Mouse (Mus musculus): ENCODE results near the gene Psmb5. TPM values are rescaled to one million over a fixed set of nuclear protein-coding genes. Genes with fewer than 3 reads are reported as not detected.
"Not testable (repeated sequence)": the region's sequence is repeated elsewhere in the genome, so short reads cannot be mapped to it uniquely, and the experiment has no call there.

Psmb5 gene
- total RNA-seq, 4 experiments from 2014 or later: 177 to 185 (median 182) TPM

DNA sequence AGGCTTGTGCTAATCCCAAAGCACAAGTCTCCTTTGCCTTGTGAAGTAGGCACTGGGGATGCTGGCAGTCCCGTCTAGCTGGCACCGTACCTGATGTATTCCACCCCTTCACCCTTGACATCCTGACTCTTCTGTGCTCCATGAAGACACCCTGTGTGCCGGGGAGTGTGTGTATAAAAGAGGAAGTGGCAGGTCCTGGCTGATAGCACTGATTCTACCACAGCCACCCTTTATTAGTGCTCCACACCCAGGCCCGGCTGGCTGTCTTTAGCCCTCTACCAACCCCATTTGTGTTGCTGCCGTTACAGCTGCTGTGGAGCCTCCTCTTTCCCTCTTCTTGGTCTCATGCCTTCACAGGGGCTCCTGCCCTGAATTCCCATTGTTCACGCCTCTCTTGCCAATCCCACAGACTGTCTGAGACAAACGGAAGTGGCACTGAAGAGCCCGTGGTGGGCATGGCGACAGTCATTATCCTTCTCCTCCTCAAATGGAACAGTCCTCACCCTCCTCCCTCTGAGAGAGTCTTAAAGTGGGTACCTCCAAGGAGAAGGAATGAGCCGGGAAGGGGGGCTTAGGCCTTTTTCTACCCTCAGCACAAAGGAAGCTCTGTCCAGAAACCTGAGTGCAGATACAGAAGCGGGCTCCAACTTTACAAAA, 12.9 kb upstream of the Psmb5 start:
- no peak for DNase-seq (ENCODE audit: low spot score)

DNA sequence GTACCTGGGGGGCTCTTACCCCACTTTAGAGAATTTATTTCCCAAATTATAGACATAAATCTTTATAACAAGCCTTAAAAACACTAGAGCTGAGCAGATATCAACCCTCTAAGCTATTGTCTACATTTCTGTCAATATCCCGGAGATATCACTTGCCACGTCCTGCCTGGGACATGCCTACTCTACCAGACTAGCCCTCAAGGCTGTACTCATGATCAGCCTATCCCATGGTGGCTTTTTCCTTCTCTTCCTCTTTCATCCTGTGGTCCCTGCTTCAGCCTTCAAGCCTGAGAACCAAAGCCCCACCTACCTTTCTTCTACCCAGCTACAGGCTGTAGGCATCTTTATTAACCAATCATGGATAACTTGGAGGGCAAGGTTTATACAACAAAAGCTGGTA, 12.0 kb upstream of the Psmb5 start:
- no peak for DNase-seq (ENCODE audit: low spot score)

DNA sequence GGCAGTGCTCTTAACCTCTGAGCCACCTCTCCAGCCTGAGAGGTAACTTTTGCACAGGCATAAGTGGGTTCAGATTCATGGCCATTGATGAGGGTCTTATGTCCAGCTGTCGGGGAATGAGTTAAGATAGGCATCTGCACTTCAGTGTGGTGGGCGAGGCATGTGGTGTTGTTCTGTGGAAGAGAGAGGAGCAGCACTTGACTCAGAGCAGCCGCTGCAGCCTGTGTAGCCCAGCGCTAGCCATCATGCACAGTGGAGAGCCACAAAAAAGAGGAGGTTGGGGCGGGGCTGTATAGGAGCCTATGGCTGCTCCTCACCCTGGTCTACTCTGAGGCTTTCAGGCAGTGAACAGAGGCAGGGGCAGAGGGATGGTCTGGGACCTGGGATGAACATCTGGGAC, 10.3 kb upstream of the Psmb5 start:
- no peak for DNase-seq (ENCODE audit: low spot score)

DNA sequence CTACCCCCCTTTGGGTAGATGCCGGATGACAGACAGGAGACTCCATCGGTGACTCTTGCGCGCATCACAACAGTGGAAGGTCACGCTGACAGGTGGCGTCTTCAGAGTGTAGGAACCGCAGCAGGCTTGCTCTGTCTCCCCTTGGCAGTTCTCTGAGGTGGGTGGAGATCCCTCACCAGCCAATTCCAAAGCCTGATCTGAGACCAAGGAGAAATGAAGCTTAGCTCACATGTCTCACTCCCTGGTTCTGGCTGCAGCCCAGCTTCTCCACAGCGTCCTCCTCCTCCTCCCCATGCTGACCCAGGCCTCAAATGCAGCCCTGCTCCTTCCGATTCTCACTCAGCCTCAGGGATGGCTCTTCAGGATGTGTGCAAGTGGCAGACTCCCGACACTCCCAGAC, 7.2 kb upstream of the Psmb5 start:
- DNase-seq (ENCODE audit: low spot score): no peak

DNA sequence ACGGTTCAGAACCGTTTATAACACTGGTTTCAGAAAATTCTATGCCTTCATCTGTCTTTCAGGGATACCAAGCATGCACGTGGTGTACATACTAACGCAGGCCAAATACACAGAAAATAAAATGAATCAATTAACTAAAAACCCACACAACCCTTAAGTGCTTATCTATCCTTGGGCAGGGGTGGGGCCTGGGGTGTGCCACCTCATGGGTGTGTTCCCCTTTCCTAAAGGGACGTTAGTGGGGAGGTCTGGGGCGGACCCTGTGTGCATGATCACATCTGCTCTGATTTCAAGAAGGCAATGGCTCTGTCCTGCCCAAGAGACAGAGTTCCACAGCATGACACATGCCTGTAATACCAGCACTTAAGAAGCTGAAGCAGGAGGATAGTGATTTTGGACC, 5.5 kb upstream of the Psmb5 start:
- no peak for DNase-seq (ENCODE audit: low spot score)

DNA sequence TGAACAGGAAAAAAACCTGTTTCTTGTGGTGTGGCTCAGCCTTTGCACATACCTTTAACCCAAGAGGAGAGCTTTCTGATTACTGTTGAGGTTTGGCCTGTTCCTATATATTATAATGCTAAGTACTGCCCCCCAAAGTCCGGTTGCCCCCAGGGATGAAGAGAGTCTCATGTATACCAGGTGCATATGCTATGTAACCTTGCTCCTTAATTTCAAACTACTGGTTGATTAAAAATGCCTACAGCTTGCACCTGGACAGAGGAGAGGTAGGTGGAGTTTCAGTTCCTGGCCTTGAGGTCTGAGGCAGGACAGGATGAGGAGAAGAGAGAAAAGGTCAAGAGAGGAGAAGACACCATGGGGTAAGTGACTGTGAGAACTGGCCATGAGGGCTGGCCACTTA, 3.3 kb upstream of the Psmb5 start, which contains the start of gene Psmb11:
TSS of gene Psmb11 (plus strand) at position 301 of the 400 bp plus-strand sequence.
- no peak for DNase-seq (ENCODE audit: low spot score)

DNA sequence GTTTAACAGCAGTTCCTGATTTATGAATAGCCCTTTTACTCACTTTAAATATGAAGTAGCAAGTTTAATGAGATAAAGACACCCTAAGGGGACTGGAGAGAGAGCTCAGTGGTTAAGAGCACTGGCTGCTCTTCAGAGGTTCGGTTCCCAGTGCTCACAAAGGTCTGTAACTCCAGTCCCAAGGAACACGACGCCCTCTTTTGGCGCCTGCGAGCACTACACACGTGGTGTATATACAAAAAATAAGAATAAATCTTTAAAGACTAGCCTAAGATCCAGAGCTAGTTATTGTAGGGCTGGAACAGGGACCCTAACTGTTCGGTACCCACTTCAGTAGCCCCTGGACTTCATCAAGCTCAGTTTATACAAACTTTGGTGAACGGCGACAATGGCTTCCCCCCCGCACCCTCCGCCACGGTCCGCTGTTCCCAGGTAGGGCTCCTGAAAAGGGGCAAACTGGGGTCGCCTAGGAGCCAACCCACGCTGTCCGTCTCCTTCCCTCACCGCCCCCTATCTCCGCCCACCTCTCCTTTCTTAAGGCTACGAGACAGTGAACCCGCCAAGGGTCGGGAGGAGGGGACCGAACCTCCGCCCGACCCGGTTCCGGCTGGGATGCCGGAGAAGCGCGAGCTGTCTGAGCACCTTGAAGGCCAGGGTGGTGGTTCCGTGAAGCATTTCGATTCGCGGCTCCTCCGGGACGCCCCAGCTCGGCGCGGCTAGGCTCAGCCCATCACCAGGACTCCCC, 498 bp downstream of the Psmb5 start:
- DNase-seq (ENCODE audit: low spot score): no peak

DNA sequence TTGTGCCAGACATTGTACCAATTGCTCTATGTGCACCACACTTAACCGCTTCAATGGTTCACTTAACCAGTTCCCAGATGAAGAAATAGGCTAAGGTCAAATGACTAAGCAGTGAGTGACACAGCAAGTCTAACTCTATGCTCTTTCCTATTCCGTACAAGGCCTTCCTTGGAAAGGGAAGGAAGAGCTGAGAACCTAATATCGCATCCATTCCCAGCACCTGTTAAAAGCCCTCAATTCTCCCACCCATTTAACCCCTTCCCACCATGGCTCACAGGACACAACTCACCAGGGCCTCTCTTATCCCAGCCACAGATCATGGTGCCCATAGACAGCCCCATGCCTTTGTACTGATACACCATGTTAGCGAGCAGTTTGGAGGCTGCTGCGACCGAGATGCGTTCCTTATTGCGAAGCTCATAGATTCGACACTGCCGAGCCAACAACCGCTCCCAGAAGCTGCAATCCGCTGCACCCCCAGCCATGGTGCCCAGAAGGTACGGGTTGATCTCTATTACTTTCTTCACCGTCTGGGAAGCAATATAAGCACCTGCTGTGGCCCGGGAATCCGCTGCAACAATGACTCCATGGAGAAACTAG, 1.5 kb downstream of the Psmb5 start:
- no peak for DNase-seq (ENCODE audit: low spot score)

DNA sequence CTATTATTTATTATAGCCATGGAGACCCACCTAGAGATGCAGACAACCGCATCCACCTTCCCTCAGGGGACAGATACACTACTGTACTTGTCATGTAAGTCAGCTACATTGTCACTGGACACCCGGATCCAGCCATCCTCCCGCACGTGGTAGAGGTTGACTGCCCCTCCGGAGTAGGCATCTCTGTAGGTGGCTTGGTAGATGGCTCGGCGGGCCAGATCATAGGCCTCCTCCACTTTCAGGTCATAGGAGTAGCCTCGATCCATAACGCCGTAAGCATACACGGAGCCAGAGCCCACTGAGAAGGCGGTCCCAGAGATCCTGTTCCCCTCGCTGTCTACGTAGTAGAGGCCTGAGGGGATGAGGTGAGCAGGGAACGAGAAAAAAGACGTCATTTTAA, 3.7 kb downstream of the Psmb5 start:
- not testable (repeated sequence) for DNase-seq (ENCODE audit: low spot score)

DNA sequence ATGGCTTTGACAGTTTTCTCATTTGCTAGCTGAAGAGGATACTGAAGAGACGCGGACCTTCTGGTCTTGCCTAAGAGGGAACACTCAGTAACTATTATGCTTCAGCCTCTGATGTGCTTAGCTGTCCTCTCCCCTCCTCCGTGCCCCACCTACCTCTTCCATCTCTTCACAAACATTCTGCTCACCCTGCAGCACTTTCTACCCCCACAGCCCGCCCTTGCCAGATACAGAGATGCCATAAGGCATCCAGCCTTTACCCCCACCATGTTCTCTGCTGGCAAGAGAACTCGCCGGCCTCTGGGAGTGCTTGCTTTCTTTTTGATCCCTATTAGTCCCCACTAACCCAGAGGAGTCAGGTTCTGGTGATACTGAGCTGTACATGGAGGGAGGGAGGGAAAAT, 7.2 kb downstream of the Psmb5 start:
- no peak for DNase-seq (ENCODE audit: low spot score)

DNA sequence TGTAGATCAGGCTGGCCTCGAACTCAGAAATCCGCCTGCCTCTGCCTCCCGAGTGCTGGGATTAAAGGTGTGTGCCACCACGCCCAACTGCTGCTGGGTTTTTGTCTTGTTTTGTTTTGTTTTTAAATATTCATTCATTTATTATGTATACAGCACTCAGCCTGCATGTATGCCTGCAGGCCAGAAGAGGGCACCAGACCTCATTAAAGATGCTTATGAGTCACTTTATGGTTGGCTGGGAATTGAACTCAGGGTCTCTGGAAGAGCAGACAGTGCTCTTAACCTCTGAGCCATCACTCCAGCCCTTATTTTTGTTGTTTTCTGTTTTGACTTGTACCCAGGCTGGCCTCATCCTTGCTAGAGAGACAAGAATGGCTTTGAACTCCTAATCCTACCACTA, 7.9 kb downstream of the Psmb5 start:
- no peak for DNase-seq (ENCODE audit: low spot score)

DNA sequence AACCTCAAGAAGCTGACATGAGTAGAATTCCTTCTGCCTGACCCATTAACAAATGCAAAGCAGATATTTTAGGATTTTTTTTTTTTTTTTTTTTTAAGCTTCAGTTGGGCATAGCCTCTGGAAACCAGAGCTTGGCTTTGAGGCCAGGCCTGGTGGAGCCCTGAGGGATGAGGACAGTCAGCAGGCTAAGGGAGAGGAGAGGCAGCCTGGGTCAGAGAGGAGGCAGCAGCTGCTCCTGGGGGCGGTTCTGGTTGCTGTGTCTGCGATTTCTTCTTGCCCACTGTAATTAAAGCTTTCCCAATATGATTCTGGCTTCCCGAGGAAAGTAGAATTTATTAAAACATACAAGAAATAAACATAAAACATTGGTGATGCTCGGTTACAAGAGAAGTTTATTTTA, 8.6 kb downstream of the Psmb5 start:
- no peak for DNase-seq (ENCODE audit: low spot score)

DNA sequence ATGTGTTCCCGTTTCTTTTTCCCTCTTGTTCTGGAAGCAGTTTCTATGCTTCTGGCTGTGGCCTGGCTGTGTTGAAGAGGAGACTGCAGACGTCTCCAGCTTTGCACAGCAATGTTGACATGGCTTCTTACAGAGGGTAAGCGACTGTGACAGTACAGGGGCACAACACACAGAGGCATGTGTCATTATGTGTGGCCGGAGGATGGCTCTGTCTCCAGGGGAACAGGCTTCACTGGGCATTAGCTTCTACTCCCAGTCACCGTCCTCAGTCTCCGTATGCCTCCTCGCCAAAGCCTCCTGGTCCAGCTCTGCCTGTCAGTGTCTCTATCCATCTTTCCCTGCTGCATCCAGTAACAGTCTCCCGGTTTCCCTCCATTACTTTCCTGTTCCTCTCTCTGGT, 10.6 kb downstream of the Psmb5 start:
- no peak for DNase-seq (ENCODE audit: low spot score)

DNA sequence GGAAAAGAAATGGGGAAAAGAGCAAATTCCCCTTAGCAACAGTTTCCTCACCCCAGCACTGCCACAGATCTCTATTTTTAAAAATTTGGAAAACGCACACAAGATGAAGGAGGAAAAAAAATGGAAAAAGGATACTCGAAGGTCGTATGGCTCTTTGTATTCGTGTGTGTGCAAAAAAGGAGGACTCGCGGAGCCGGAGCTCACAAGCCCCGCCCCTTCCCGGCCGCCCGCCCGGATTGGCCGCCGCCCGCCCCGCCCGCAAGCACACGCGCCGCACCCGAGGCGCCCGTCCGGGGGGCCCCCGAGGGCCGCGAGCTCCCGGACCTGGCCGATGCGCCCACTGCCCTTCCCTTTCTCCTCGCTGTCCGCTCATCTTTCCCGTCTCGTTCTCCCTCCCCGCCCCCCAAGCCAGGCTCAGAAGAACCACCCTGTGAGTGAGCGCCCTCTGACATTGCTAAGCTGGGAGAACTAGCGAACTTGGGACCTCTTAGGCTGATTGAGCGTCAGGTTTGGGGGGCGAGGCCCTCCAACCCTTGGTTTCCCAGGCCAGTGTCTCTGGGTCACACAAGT, 12.0 kb downstream of the Psmb5 start, which contains the start of gene 4931414P19Rik:
TSS of gene 4931414P19Rik (minus strand) at position 242 of the 570 bp plus-strand sequence.
- DNase-seq (ENCODE audit: low spot score): peak; percentile 63

DNA sequence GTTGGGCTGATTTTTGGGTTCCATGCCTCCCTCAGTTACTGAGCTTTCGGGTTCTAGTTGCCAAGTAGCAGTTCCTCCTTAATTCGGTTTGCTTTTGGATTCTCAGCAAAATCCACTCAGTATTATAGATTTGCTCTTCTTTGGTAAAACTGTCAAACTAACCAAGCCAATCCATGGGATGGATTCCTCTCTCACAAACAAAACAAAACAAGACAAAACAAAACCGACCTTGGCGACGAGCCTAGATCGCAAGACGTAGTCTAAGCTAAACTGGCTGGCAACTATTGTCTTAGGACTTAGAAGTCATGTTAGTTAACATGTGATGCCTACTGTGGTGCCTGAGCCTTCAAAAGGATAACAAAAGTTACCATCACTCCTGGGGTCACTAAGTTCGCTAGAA, 14.1 kb downstream of the Psmb5 start:
- no peak for DNase-seq (ENCODE audit: low spot score)

DNA sequence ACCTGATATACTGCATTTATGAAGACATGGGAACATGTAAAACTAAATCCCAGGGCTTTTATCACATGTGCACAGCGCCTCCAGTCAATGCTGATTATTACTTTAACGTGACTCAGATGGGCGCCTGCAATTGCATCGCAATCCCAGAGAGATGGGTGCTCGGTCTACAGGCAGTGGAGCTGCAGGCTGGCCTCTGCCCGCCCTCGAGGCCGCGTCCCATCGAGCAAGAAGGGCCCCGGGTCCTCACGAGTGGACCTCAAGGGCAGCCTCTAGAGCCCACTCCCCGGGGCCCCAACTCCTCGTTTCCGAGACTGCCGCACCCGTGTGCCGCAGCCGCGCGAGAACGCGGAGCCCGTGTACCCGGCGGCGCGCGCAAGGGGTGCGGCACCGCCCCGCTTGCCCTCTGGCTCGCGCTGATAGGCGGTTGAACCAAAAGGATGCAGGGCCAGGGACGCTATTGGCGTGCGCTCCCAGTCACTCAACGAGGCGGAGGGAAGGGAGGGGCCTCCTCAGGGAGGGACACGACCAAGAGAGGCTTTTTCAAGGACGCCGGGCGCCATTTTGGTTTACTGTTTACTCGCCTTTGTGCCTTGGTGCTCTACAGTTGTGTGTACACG, 14.7 kb downstream of the Psmb5 start:
- DNase-seq (ENCODE audit: low spot score): peak; percentile 96

DNA sequence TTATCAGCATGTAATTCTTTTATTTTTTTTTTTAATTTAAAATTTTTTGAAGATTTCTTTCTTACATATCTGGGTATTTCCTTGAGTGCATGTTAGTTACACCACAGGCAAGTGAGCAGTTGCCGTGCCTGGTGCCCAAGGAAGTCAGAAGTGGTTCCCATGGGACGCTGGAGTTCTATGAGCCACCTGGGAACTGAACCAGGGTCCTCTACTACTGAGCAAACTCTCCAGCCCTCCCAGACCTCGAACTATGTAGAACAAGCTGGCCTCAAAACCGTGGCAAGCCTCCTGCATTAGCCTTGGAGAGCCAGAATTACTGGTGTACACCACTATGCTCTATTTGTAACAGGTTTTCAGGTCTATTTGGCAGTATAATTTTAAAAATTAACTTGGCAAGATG, 15.2 kb downstream of the Psmb5 start:
- DNase-seq (ENCODE audit: low spot score): no peak

DNA sequence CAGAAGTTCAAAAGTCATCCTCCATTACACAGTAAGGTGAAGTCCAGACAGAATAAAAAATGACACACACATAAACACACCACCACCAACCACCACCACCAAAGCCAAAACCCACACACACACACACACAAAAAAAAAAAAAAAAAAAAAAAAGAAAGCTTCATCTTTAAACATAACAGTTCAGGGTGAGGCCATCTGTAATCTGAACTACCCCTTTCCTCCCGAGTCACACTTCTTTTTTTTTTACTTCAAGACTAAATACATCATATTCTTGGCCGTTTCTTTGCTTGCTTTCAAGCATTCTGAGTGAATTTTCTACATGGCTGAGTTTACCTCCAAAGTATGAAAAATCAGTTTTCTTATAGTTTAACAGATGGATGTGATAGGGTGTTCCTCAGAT, 16.2 kb downstream of the Psmb5 start:
- no peak for DNase-seq (ENCODE audit: low spot score)

DNA sequence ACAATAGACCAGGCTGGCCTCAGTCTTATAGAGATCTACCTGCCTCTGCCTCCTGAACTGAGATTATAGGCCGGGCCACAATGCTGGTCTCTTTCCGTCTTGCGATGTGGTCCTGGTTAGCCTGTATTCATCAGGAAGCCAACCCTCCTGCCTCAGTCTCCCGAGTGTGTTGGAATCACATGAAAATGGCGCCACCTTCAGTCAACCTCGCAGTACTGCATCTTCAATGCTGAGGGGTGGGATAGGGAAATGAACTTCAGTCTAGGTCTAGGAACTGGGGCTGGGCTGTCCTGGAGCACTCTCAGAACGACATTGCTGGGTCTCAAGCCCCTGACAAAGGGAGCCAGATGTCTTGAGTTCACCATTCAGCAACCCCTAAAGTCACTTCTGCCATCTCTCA, 20.7 kb downstream of the Psmb5 start:
- no peak for DNase-seq (ENCODE audit: low spot score)

DNA sequence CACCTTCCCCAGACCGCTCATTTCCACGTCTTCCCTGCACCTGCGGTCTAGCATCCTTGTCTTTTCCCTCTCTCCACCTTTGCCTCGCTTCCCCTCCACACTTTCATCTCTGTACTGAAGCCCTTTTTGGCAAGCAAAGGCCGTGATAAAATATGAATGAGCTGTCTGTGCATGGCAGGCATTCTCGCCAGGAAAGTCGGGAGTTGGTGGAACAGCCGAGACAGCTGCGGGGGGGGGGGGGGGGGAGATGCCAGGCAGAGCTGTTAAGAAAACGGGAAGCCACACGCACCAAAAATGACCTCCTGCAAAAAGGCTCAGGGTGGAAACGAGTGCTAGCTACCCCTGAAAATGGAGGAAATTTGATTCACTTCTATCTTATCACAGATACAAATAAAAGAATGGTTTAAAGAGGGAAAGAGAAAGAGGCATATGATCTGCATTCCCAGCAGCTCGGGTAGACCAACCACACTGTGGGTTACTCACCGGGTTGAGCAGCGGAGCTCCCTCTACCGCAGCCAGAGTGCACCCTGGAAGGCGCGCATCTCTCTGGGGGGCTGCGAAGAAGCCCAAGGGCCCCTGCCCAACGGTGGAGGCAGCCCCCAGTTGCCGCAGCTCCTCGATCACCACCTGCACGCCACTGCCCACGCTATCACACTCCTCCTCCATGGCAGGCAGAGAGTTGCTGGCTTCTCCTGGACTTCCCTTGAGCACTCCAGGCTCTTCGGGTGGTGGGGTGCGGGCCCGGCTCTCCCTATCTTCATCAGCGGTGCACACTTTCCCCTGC, 23.0 kb downstream of the Psmb5 start:
- DNase-seq (ENCODE audit: low spot score): no peak

DNA sequence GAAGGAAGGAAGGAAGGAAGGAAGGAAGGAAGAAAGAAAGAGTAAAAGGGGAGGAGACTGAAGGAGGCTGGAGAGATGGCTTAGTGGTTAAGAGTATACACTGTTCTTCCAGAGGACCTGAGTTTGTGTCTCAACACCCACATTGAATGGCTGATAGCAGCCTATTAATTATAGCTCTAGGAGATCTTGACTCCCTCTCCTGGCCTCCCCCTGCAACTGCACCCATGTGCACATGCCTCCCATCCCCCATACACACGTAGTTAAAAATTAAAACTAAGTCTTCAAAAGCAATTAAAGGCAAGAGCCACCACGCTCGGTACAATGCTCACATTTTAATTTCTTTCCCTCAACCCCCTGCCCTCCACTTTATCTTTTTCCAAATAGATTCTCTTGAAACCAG, 23.8 kb downstream of the Psmb5 start:
- DNase-seq (ENCODE audit: low spot score): no peak
